Mouse (Mus musculus) left cerebral cortex, adult 2 months (tissue): Measurements from ENCODE around the gene Fndc4. TPM values are rescaled to one million over a fixed set of nuclear protein-coding genes. Genes with fewer than 3 reads are reported as not detected.

ENCODE experiments used
- DNase-seq, 2 experiments: peaks; one replicate each; pipeline ENCODE4 v3.0.0; 2021 to 2022; ENCODE audit warnings: low spot score in 2 of 2, mixed read lengths in 1 of 2; ENCODE audit errors: extremely low spot score in 1 of 2
- H3K27ac ChIP-seq: fragments of 200-600 bp; 2 replicates; pipeline ENCODE4 v1.8.1; 2022
- H3K4me3 ChIP-seq: fragments of 200-600 bp; 2 replicates; pipeline ENCODE4 v1.8.1; 2022
- CTCF ChIP-seq: fragments of 200-600 bp; IDR thresholded peaks from 2 replicates; pipeline ENCODE4 v1.8.1; 2022; ENCODE audit warnings: antibody characterized with exemption, mild to moderate bottlenecking, moderate library complexity
- intact Hi-C: fragments of 180-260 bp; cut with DNase I; formaldehyde crosslinking; loops from one replicate; pipeline ENCODE4 v1.15.1; 2025
- total RNA-seq, 2 experiments: library from RNA; stranded (reverse); gene quantifications; 2 replicates each; pipeline ENCODE4 v1.2.3; 2021

Fndc4 gene
- total RNA-seq, 2 experiments from 2014 or later = 147 to 157 TPM

GRCm38 (mm10) chr5:31255971-31256370 lies 39.9 kb downstream of the Fndc4 start:
- no peak overlapping the region for H3K27ac ChIP-seq

DNA sequence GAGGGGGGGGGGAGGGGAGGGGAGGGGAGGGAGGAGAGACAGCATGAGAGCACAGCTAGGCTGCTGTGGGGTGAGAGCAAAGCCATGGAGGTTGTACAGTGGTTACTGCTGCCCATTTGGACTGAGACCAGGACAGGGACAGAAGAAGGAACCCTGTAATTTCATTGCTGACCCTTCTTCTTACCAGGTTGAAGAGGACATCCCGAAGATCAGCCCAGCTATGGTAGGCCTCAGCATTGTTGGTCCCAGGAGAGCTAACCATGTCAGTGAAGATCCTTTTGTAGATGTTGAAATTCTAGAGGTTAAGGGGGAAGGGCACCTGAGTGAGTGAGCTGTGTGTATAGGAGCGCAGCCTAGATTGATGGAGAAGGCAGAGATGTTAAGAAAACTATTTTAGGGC lies 40.5 kb downstream of the Fndc4 start:
- H3K4me3 ChIP-seq = no peak overlapping the region
- no peak overlapping the region for H3K27ac ChIP-seq
- no peak for DNase-seq
- TF ChIP-seq CTCF = no peak
- intact Hi-C loops = no loop called here

More at GRCm38 (mm10) chr5:31255971-31256370, 39.9 kb downstream of the Fndc4 start:
- H3K4me3 ChIP-seq = no peak overlapping the region
- intact Hi-C loops = no loop called here
- no peak for DNase-seq
- no peak for TF ChIP-seq CTCF

DNA sequence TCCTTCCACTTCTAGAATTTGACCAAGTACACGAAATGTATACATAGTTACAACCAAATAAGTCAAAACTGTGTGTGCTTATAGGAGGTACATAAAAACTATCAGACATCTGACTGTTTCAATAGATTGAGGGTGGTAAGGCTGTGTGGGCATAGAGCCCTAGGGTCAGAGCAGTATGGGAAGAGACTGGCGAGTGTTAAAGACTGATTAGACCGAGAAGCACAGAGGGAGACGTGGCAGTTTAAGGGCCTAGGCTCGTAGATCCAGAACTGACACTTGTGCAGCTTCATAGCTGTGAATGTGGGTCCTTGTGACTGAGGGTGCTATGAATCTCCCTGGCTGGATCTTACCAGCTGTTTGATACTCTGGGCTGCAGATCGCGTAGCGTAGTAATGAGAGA lies 41.0 kb downstream of the Fndc4 start:
- H3K27ac ChIP-seq = peak overlapping the region; percentile 16; the same call in 1 of the 2 replicates
- DNase-seq = no peak
- intact Hi-C loops = no loop called here
- H3K4me3 ChIP-seq = no peak overlapping the region
- TF ChIP-seq CTCF = no peak

DNA sequence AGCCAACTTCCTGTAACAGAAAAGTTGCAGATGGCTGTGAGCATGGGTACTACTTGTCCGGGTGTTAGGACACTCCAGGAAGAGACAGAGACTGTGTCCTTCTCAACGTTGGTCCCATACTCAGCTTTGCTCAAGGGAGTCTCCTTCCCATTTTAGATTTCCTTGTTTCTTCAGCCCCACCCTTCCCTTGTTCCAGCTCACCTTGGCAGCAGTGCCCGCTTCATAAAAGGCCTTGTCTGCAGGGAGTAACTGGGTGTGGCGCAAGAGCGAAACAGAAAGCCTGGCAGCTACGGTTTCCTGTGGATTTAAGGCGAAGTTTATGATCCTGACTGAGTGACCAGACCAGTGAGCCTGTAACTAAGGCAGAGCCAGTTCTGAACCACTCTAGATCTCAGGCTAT lies 41.4 kb downstream of the Fndc4 start:
- TF ChIP-seq CTCF = no peak
- DNase-seq = no peak
- Histone ChIP-seq H3K27ac (peak overlapping the region; percentile 44; the same call in 1 of the 2 replicates), H3K4me3 (no peak overlapping the region)
- intact Hi-C loops = no loop called here

DNA sequence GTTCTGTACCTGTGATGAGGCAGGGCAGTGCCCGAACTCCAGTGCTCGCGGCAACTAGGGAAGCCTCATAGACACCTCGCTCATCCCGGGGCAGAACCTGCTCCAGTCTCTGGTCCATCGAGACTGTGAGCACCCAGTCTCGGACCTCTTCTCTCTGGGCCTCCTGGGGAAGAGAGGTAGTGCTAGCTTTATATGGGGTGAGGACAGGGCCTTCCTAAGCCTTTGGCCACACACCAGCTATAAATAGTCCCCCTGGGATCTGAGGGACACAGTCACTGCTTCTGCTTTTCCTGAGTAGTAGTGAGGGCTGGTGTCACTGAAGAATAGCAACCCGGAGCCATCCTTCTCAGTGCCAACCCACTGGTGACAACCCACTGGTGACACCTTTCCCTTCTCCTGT lies 42.1 kb downstream of the Fndc4 start:
- no peak for DNase-seq
- peak overlapping the region; percentile 44; the same call in 1 of the 2 replicates for H3K27ac ChIP-seq
- no peak for TF ChIP-seq CTCF
- no peak overlapping the region for H3K4me3 ChIP-seq
- intact Hi-C loops = no loop called here

DNA sequence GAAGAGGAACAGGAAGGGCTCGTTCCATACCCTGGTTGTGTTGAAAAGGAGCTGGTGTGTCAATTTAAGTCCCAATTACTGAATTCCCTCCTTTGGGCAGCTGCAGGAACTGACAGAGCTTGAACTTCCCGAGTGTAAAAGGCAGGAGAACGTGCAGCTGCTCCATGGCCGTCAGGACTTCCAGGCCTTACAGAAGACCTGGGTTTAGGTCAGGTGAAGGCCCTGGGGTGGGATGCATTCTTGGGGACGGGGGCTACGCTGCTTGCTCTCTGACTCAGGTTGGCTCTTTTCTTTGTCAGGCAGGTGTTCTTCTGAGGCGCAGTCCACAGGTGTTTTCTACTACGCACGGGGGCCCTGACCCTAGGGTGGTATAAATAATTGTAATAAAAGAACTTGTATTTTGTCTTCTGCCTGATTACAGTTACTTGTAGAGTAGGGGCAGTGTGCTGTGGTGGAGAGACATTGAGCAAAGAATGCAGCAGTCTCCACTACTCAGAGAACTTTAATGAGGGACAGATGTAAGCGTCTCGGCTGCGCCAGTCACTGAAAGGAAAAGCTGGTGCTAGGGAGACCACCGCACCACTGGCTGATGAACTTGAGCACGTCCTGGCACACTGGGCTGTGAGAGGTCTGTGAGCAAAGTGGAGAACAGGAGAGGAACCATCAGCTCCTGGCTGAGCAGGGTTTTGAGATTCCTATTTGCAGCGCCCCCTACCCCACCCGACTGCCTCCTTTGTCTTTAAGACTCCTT lies 42.9 kb downstream of the Fndc4 start:
- TF ChIP-seq CTCF = no peak
- H3K4me3 ChIP-seq = no peak overlapping the region
- intact Hi-C loops = no loop called here
- H3K27ac ChIP-seq = no peak overlapping the region
- DNase-seq = no peak

GRCm38 (mm10) chr5:31252151-31252550 lies 43.7 kb downstream of the Fndc4 start:
- no peak overlapping the region; the same call in 1 of the 2 replicates for H3K27ac ChIP-seq
- intact Hi-C loops = no loop called here
- H3K4me3 ChIP-seq = no peak overlapping the region
- TF ChIP-seq CTCF = no peak
- no peak for DNase-seq

DNA sequence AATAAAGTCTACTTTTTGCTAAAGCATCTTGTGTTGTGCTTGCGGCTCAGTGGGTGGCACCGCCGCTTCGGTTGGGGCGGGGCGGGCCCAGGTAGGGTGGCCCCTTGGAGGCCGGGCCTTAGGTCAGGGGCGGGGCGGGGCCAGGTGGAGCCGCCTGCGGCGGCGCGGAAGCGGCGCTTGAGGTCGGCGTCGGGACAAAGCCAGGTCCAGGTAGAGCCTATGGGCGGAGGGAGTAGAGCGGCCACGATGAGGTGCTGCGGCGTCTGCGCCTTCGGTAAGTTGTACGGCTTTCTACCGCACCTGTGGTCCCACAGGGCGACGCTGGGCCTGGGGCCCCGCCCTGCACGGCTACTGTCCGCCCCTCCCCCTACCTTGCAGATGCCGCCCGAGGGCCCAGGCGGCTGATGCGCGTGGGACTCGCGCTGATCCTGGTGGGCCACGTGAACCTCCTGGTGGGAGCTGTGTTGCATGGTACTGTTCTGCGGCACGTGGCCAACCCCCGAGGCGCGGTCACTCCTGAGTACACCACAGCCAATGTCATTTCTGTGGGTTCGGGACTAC lies 44.3 kb downstream of the Fndc4 start, which contains the start of gene Krtcap3:
TSS of gene Krtcap3 (plus strand) at position 151 of the 561 bp plus-strand sequence.
- peak; percentile 34 to 37 for DNase-seq
- H3K27ac ChIP-seq = no peak within 1 kb of the TSS; the same call in 1 of the 2 replicates
- intact Hi-C loops = no loop called here
- TF ChIP-seq CTCF = no peak
- no peak within 1 kb of the TSS for H3K4me3 ChIP-seq

DNA sequence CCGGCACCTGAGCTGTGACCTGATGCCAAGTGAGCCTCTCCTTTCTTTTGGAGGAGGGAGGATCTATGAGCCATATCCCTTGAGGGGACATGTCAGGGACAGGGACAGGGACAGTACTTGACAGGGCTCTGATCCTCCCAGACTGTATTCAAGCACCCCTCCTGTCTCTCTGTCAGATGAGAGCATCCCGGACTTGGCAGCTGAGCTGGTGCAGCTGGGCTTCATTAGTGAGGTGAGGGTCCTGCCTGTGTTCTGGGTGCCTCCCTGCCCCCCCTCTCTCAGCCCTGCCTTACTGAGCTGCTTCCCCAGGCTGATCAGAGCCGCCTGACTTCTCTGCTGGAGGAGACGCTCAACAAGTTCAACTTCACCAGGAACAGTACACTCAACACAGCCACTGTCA lies 45.2 kb downstream of the Fndc4 start:
- intact Hi-C loops = no loop called here
- TF ChIP-seq CTCF = no peak

More for the DNA sequence above, 45.2 kb downstream of the Fndc4 start:
- Histone ChIP-seq H3K4me3 (no peak overlapping the region), H3K27ac (no peak overlapping the region)
- no peak for DNase-seq

Other genes with a start within 250 kb of the Fndc4 start
- gene Atraid, start 247.8 kb downstream of the Fndc4 start, total RNA-seq = 10 to 100 TPM; 67.1 to 68.9 TPM
- gene Slc5a6, start 247.2 kb downstream of the Fndc4 start, total RNA-seq = 10 to 100 TPM; 16.7 to 19.3 TPM
- 10 to 100 TPM; 23.4 to 27.6 TPM for gene Cad, start 241.3 kb downstream of the Fndc4 start, total RNA-seq
- not detected for gene Dnajc5g, start 189.8 kb downstream of the Fndc4 start, total RNA-seq
- 100 to 1,000 TPM; 162 to 184 TPM for gene Slc30a3, start 187.8 kb downstream of the Fndc4 start, total RNA-seq
- gene Trim54, start 179.4 kb downstream of the Fndc4 start, total RNA-seq = 1 to 10 TPM; 2.0 to 2.2 TPM
- 1 to 10 TPM; 1.3 to 1.8 TPM for gene Ucn, start 157.3 kb downstream of the Fndc4 start, total RNA-seq
- gene Mpv17, start 141.8 kb downstream of the Fndc4 start, total RNA-seq = 10 to 100 TPM; 47.8 to 49.2 TPM
- 1 to 10 TPM; 3.0 to 3.2 TPM for gene Gm29609, start 116.2 kb downstream of the Fndc4 start, total RNA-seq
- gene Gtf3c2, start 115.9 kb downstream of the Fndc4 start, total RNA-seq = 10 to 100 TPM; 56.8 to 61.1 TPM
- 10 to 100 TPM; 75.1 to 76.6 TPM for gene Snx17, start 102.9 kb downstream of the Fndc4 start, total RNA-seq
- gene Eif2b4, start 102.7 kb downstream of the Fndc4 start, total RNA-seq = 10 to 100 TPM; 39.7 to 43.7 TPM
- 10 to 100 TPM; 28.0 to 31.4 TPM for gene Zfp513, start 93.8 kb downstream of the Fndc4 start, total RNA-seq
- gene Ppm1g, start 75.4 kb downstream of the Fndc4 start, total RNA-seq = 10 to 100 TPM; 72.6 to 78.5 TPM
- 10 to 100 TPM; 82.3 to 86.0 TPM for gene Nrbp1, start 55.2 kb downstream of the Fndc4 start, total RNA-seq
- gene Gm9970, start 54.8 kb downstream of the Fndc4 start, total RNA-seq = not detected
- gene Krtcap3, start 44.4 kb downstream of the Fndc4 start, total RNA-seq = 1 to 10 TPM; 3.2 to 3.6 TPM
- gene Ift172, start 5.0 kb downstream of the Fndc4 start, total RNA-seq = 100 to 1,000 TPM; 106 to 107 TPM
- not detected for gene Gckr, start 1.4 kb upstream of the Fndc4 start, total RNA-seq
- 10 to 100 TPM; 50.4 to 53.3 TPM for gene Zfp512, start 156.4 kb upstream of the Fndc4 start, total RNA-seq
- gene 4930548H24Rik, start 189.7 kb upstream of the Fndc4 start, total RNA-seq = under 1 TPM in 1 of 2 experiments, not detected in 1; 0.27 TPM
- 10 to 100 TPM; 29.6 to 29.8 TPM for gene Gpn1, start 198.7 kb upstream of the Fndc4 start, total RNA-seq
- gene Slc4a1ap, start 230.9 kb upstream of the Fndc4 start, total RNA-seq = 10 to 100 TPM; 49.3 TPM
- 10 to 100 TPM; 16.3 to 18.4 TPM for gene Supt7l, start 231.7 kb upstream of the Fndc4 start, total RNA-seq